Mouse (Mus musculus) liver, postnatal 0 days (tissue): ENCODE measurements around the gene Gm10112.
A peak's percentile ranks its signal among the peaks of the same experiment; 100 is the strongest.

ENCODE experiments used
- CTCF ChIP-seq: sonication (generic); IDR thresholded peaks from 2 replicates; pipeline ENCODE4 v1.5.1; 2016; ENCODE audit warnings: antibody characterized with exemption, low read depth
- EP300 ChIP-seq: IDR thresholded peaks from 2 replicates; pipeline ENCODE4 v1.6.1; 2016; ENCODE audit warnings: antibody characterized with exemption, low read depth, mild to moderate bottlenecking

DNA sequence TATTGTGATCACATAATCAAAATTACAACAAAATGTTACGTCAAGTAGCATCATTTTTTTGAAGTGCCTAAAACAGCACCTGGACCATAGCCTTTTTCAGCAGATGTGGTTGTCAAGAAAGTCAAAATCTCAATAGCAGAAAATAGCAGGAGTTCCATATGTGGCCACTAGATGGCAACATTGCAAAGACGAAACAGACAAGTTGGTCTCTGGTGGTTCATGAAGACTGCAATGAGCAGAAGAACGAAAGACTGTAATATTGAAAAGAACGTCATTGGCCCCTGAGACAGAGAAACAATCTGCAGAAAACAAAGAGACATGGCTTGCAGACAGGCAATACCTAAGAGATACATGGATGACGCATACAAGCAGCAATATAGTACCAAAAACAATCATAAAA, 42.1 kb downstream of the Gm10112 start:
- TF ChIP-seq CTCF (peak; percentile 82), EP300 (no peak)
